Mouse (Mus musculus) MEL (cell line): ENCODE results near the gene Smurf2. TPM values are rescaled to one million over a fixed set of nuclear protein-coding genes. Genes with fewer than 3 reads are reported as not detected.

Source experiments
- DNase-seq: peaks from one replicate; pipeline ENCODE4 v3.0.0; 2011; ENCODE audit warnings: low read depth, low spot score
- H3K27ac ChIP-seq: 2 replicates; pipeline ENCODE4 v1.5.1; 2012; ENCODE audit warnings: low read depth, mild to moderate bottlenecking, control low read depth, low read length, moderate library complexity; ENCODE audit not compliant: control insufficient read depth
- H3K27me3 ChIP-seq, 2 experiments: fragments of 150-350 bp in 1 of 2; sonication (generic) in 1 of 2; 2 replicates each; pipeline ENCODE4 v1.6.1; 2012; ENCODE audit warnings: low read length in 2 of 2, mild to moderate bottlenecking in 2 of 2, improper control_type of control experiment in 1 of 2, moderate library complexity in 1 of 2; ENCODE audit not compliant: insufficient read depth in 2 of 2, control insufficient read depth in 1 of 2
- H3K36me3 ChIP-seq, 2 experiments: 2 replicates each; pipeline ENCODE4 v1.6.1; 2012 to 2014; ENCODE audit warnings: low read length in 2 of 2, improper control_type of control experiment in 1 of 2, inconsistent platforms in 1 of 2, mild to moderate bottlenecking in 1 of 2; ENCODE audit not compliant: insufficient read depth in 2 of 2, control insufficient read depth in 1 of 2
- H3K4me1 ChIP-seq, 2 experiments: fragments of 150-350 bp in 1 of 2; sonication (generic) in 1 of 2; 2 replicates each; pipeline ENCODE4 v1.6.1; 2012; ENCODE audit warnings: low read length in 2 of 2, improper control_type of control experiment in 1 of 2, mild to moderate bottlenecking in 1 of 2; ENCODE audit not compliant: insufficient read depth in 2 of 2, control insufficient read depth in 1 of 2
- H3K4me3 ChIP-seq, 2 experiments: fragments of 150-350 bp in 1 of 2; sonication (generic) in 1 of 2; 2 replicates each; pipeline ENCODE4 v1.5.1; 2012; ENCODE audit warnings: low read depth in 2 of 2, low read length in 2 of 2, mild to moderate bottlenecking in 2 of 2, moderate library complexity in 2 of 2, control low read depth in 1 of 2, improper control_type of control experiment in 1 of 2; ENCODE audit not compliant: control insufficient read depth in 1 of 2, insufficient read depth in 1 of 2
- H3K79me2 ChIP-seq: 2 replicates; pipeline ENCODE4 v1.6.1; 2012; ENCODE audit warnings: mild to moderate bottlenecking, low read length, moderate library complexity; ENCODE audit not compliant: control insufficient read depth, poor library complexity, insufficient read depth
- H3K9ac ChIP-seq: 2 replicates; pipeline ENCODE4 v1.6.1; 2012; ENCODE audit warnings: low read depth, mild to moderate bottlenecking, control low read depth, low read length, moderate library complexity; ENCODE audit not compliant: control insufficient read depth, poor library complexity, severe bottlenecking
- H3K9me3 ChIP-seq: fragments of 150-350 bp; sonication (generic); replicated peaks from 2 replicates; pipeline ENCODE4 v1.6.1; 2012; ENCODE audit warnings: mild to moderate bottlenecking, low read length, improper control_type of control experiment, moderate library complexity; ENCODE audit not compliant: insufficient read depth
- BHLHE40 ChIP-seq: IDR thresholded peaks from 2 replicates; pipeline ENCODE4 v1.6.1; 2012; ENCODE audit warnings: low read depth, mild to moderate bottlenecking, inconsistent platforms, low read length, improper control_type of control experiment, borderline replicate concordance
- CHD1 ChIP-seq: IDR thresholded peaks from 2 replicates; pipeline ENCODE4 v1.6.1; 2012; ENCODE audit warnings: low read depth, mild to moderate bottlenecking, inconsistent platforms, low read length, improper control_type of control experiment
- CHD2 ChIP-seq: IDR thresholded peaks from 2 replicates; pipeline ENCODE4 v1.6.1; 2011; ENCODE audit warnings: low read length, improper control_type of control experiment
- CTCF ChIP-seq, 3 experiments: IDR thresholded peaks in 2 of 3; conservative IDR thresholded peaks in 1 of 3; 2 replicates each; pipeline ENCODE4 v1.5.1; 2011 to 2012; ENCODE audit warnings: low read length in 3 of 3, low read depth in 2 of 3, mild to moderate bottlenecking in 2 of 3, improper control_type of control experiment in 1 of 3, inconsistent platforms in 1 of 3, mixed read lengths in 1 of 3, moderate library complexity in 1 of 3; ENCODE audit not compliant: control insufficient read depth in 1 of 3, insufficient read depth in 1 of 3, poor library complexity in 1 of 3, severe bottlenecking in 1 of 3
- E2F4 ChIP-seq: IDR thresholded peaks from 2 replicates; pipeline ENCODE4 v1.6.1; 2011; ENCODE audit warnings: low read depth, low read length, improper control_type of control experiment, borderline replicate concordance
- HCFC1 ChIP-seq: IDR thresholded peaks from 2 replicates; pipeline ENCODE4 v1.6.1; 2012; ENCODE audit warnings: low read depth, mild to moderate bottlenecking, inconsistent platforms, low read length, improper control_type of control experiment, moderate library complexity
- MAX ChIP-seq: IDR thresholded peaks from 2 replicates; pipeline ENCODE4 v1.6.1; 2011; ENCODE audit warnings: low read length, improper control_type of control experiment
- MAZ ChIP-seq: IDR thresholded peaks from 2 replicates; pipeline ENCODE4 v1.6.1; 2012; ENCODE audit warnings: low read depth, mild to moderate bottlenecking, inconsistent platforms, low read length, improper control_type of control experiment
- MEF2A ChIP-seq: IDR thresholded peaks from 2 replicates; pipeline ENCODE4 v1.6.1; 2014; ENCODE audit warnings: low read depth, mild to moderate bottlenecking, inconsistent platforms, low read length, improper control_type of control experiment; ENCODE audit not compliant: poor library complexity, insufficient replicate concordance, severe bottlenecking; ENCODE audit errors: extremely low read depth
- MYB ChIP-seq: IDR thresholded peaks from 2 replicates; pipeline ENCODE4 v1.6.1; 2011; ENCODE audit warnings: mild to moderate bottlenecking, low read depth, low read length, improper control_type of control experiment
- MYC ChIP-seq: IDR thresholded peaks from 2 replicates; pipeline ENCODE4 v1.6.1; 2011; ENCODE audit warnings: low read depth, mild to moderate bottlenecking, low read length, improper control_type of control experiment, moderate library complexity
- RCOR1 ChIP-seq: IDR thresholded peaks from 2 replicates; pipeline ENCODE4 v1.6.1; 2012; ENCODE audit warnings: low read depth, mild to moderate bottlenecking, inconsistent platforms, low read length, improper control_type of control experiment
- SIN3A ChIP-seq: IDR thresholded peaks from 2 replicates; pipeline ENCODE4 v1.6.1; 2012; ENCODE audit warnings: low read length, improper control_type of control experiment, inconsistent platforms
- SMC3 ChIP-seq: IDR thresholded peaks from 2 replicates; pipeline ENCODE4 v1.6.1; 2011; ENCODE audit warnings: low read depth, low read length, improper control_type of control experiment
- TAL1 ChIP-seq: IDR thresholded peaks from 2 replicates; pipeline ENCODE4 v1.6.1; 2012; ENCODE audit warnings: mild to moderate bottlenecking, inconsistent platforms, low read length, moderate library complexity, mixed read lengths
- USF1 ChIP-seq: IDR thresholded peaks from 2 replicates; pipeline ENCODE4 v1.6.1; 2014; ENCODE audit warnings: low read depth, mild to moderate bottlenecking, inconsistent platforms, low read length, improper control_type of control experiment, moderate library complexity
- ZKSCAN1 ChIP-seq: IDR thresholded peaks from 2 replicates; pipeline ENCODE4 v1.6.1; 2012; ENCODE audit warnings: low read depth, mild to moderate bottlenecking, inconsistent platforms, low read length, improper control_type of control experiment, moderate library complexity
- polyA plus RNA-seq, 2 experiments: library from polyadenylated mRNA; stranded (reverse) in 1 of 2; unstranded in 1 of 2; fragments of >175 nt in 1 of 2; fragments of >200 nt in 1 of 2; gene quantifications; 2 replicates each; pipeline versions ENCODE4 v1.2.1 to v1.2.4; 2012; ENCODE audit warnings: low replicate concordance in 2 of 2, low read depth in 1 of 2; ENCODE audit not compliant: insufficient read length in 2 of 2, insufficient read depth in 1 of 2, missing spikeins in 1 of 2
- total RNA-seq: library from RNA; depleted of rRNA; stranded (reverse); fragments of 300-350 nt; gene quantifications from 2 replicates; pipeline ENCODE4 v1.2.3, GENCODE M21; 2012

The Smurf2 gene
- total and polyA plus RNA-seq, 3 experiments, result 15.5 to 67.0 (median 17.5) TPM

DNA sequence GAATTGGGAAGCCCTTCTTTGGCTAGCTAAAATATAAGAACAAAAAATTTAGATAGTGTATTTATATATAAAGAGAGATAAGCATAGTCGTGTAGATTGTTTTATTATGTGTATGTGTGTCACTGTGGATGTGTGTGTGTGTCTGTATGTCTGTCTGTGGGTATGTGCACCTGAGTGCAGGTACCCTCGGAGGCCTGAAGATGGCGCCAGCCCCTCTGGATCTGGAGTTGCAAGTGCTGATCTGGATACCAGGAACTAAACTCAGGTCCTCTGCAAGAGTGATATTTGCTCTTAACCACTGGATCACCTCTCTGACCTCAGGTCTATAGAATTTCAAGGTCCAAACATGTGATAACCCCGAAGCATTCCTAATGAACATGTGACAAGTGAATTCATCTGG is 45.4 kb upstream of the Smurf2 start:
- Histone ChIP-seq H3K9me3 (no peaks in the 10 kb centered on the region), H3K36me3 (no peaks in the 10 kb centered on the region; a peak in 1 of 4 replicates), H3K9ac (no peak overlapping the region)

DNA sequence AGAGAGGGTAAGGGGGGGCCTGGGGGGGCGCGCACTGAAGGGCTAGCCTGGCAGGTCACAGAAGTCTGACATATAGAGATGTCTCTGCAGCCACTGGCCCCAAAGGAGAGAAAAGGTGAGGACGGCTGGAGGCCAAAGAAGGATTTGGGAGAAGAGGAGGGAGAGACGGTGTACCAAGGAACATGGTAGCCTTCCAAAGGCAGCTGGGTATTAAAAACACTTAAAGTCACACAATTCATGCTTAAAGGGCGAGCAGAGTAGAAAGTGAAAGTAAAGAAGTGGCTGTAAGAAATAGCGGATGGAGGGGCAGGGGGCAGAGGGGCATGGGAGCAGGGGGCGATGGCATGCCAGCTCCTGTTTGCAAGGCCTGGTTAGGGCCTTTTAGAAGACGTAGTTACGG is 41.8 kb upstream of the Smurf2 start:
- no peak overlapping the region; a peak in 1 of 4 replicates for H3K4me3 ChIP-seq
- no peak overlapping the region for H3K9ac ChIP-seq
- no peaks in the 10 kb centered on the region for H3K27me3 ChIP-seq
- no peaks in the 10 kb centered on the region; a peak in 1 of 4 replicates for H3K36me3 ChIP-seq
- H3K9me3 ChIP-seq, result no peaks in the 10 kb centered on the region
- H3K4me1 ChIP-seq, result peaks cover 0 to 6% of the 10 kb centered on the region in 2 experiments; a peak in 1 of 4 replicates
- H3K79me2 ChIP-seq, result no peaks in the 10 kb centered on the region
- no peak overlapping the region for H3K27ac ChIP-seq
- no peak for DNase-seq
- TF ChIP-seq RCOR1, result no peak
- no peak for TF ChIP-seq CHD2
- TF ChIP-seq E2F4, result no peak
- TF ChIP-seq MAX, result no peak
- no peak for TF ChIP-seq TAL1
- no peak for TF ChIP-seq BHLHE40
- no peak for TF ChIP-seq USF1
- TF ChIP-seq SMC3, result no peak
- no peak for TF ChIP-seq SIN3A
- TF ChIP-seq ZKSCAN1, result no peak
- no peak for TF ChIP-seq CHD1
- TF ChIP-seq HCFC1, result no peak
- TF ChIP-seq MYB, result no peak
- no peak for TF ChIP-seq MEF2A
- TF ChIP-seq, all 39 proteins: peak for 0

More for the DNA sequence above, 45.4 kb upstream of the Smurf2 start:
- H3K27me3 ChIP-seq, result no peaks in the 10 kb centered on the region
- H3K27ac ChIP-seq, result no peak overlapping the region
- TF ChIP-seq CTCF (IDR thresholded peaks at IDR 0.05 in 2 of 3, conservative IDR thresholded peaks at IDR 0.05 in 1 of 3; ENCODE audit: control insufficient read depth in 1 of 3, insufficient read depth in 1 of 3, low read depth in 2 of 3, low read length in 3 of 3, poor library complexity in 1 of 3, severe bottlenecking in 1 of 3), result peak; percentile 27 to 54 (median 47)
- no peak for TF ChIP-seq SIN3A
- H3K4me3 ChIP-seq, result no peak overlapping the region
- no peaks in the 10 kb centered on the region for H3K79me2 ChIP-seq
- DNase-seq, result peak; percentile 42
- H3K4me1 ChIP-seq, result peaks cover 0 to 4% of the 10 kb centered on the region in 2 experiments; a peak in 1 of 4 replicates

- Histone ChIP-seq H3K27me3 (no peaks in the 10 kb centered on the region), H3K4me3 (no peak overlapping the region), H3K27ac (no peak overlapping the region)
- no peak for TF ChIP-seq MAZ
- TF ChIP-seq MYC, result no peak
- TF ChIP-seq, all 39 proteins: peak for 0
- no peak for DNase-seq
- Histone ChIP-seq H3K79me2 (no peaks in the 10 kb centered on the region), H3K9me3 (no peaks in the 10 kb centered on the region), H3K36me3 (peaks cover 0 to 3% of the 10 kb centered on the region in 2 experiments; a peak in 2 of 4 replicates), H3K4me1 (peaks cover 0 to 9% of the 10 kb centered on the region in 2 experiments; a peak in 1 of 4 replicates), H3K9ac (no peak overlapping the region)
Observed at GRCm38 (mm10) chr11:106961471-106962081, 41.1 kb upstream of the Smurf2 start.
